Mouse (Mus musculus): Measurements from ENCODE around the gene Gm49510.
A peak's percentile ranks its signal among the peaks of the same experiment; 100 is the strongest.

The Gm49510 gene

GRCm38 (mm10) chr15:78899409-78899739 lies at the start of gene Gm49510:
Gm49510 (plus strand) TSS chr15:78899667.
- no peak for DNase-seq (ENCODE audit: low spot score in 2 of 2)

DNA sequence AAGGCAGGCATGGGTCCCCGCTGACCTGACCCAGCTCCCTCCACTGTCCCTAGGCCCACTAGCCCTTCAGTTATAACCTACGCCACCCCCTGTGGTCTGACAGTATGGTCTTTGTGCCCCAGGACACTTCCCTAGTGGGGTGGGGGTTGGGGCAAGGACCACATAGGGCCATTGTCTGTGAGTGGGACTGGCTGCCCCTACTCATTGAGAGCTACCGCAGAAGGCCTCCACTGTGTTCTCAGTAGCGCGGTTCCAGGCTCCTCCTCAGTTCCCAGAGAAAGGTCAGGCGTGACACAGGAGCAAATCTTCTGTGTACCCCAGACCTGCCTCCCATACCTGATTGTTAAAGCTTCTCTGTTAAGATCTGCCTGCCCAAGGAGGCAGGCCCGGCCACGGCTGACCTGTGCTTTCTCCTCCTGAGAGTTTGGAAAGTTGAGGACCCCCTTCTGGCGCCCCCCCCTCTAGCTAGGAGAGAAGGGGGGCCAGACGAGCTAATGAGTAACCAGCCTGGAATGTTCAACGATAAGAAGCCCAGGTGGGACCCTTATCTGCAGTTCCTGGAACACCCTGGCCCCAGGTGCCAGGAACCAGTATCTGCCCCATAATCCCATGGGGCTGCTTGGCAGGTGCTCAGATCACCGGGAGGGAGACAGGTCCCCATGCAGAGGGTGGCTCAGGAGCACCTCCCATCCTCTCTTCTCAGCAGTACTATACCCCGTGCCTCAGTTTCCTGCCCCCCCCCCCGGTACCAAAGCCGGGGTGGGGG lies 49.2 kb upstream of the Gm49510 start:
- DNase-seq (ENCODE audit: low spot score in 2 of 2), result no peak

DNA sequence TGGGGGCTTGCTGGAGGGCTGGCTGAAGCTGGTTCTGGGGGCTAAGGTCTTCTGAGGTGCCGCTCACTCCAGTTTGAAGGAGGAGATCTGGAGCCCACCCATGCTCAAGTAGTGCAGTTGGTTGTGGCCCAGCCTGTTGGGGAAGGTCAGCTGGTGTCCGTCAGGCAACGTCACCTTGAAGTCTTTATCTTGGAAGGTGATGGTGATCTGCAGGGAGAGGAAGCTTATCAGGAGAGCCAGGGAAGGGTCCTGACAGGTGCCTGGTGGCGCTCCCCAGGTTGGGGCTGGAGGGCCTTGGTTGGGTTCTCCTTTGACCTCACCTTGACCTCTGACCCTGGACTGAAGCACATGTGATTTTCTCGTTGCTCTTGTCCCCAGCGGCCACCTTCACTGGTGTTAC lies 48.5 kb upstream of the Gm49510 start:
- no peak for DNase-seq (ENCODE audit: low spot score in 2 of 2)

- DNase-seq (ENCODE audit: low spot score in 2 of 2), result peak; percentile 83 to 88
Measured at GRCm38 (mm10) chr15:78851505-78852153, 47.8 kb upstream of the Gm49510 start.

GRCm38 (mm10) chr15:78855303-78855965 lies 44.0 kb upstream of the Gm49510 start, which contains the start of gene Lgals2:
Lgals2 (minus strand) TSS chr15:78855529.
- DNase-seq (ENCODE audit: low spot score in 2 of 2), result no peak

DNA sequence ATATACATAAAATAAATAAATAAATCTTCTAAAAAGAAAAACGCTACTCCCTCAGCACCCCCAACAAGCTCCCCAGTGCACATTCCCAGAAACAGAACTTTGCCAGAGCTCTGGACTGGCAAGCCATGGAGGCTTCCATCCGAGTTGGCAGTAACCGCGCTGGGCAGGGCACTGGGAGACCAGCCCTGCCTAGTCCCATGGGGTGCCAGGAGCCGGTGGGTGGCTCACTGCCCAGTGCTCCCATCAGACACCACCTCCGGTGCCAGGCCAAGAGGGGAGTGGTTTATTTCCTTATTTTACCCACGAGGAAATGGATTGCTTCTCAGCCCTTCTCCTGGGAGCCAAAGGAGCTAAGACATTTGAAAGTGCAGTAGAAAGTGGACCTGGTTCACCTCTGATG lies 42.5 kb upstream of the Gm49510 start:
- DNase-seq (ENCODE audit: low spot score in 2 of 2), result no peak

DNA sequence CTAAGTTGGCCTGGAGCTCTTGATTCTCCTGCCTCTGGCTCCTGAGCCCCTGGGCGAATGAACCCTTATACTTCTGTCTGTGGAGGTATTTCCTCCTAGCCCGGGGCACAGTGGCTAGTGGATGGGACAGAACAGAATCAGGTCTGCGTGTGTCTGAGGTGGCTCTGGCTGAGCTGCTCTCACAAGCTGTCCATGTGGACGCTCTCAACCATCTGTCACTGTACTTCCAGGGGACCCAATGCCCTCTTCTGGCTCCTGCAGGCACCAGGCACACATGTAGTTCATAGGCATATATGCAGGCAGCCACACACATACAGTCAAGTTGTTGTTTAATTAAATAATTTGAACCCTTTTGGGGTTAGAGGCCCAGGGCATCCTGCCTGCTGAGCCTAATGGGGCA lies 40.2 kb upstream of the Gm49510 start:
- DNase-seq (ENCODE audit: low spot score in 2 of 2), result no peak

DNA sequence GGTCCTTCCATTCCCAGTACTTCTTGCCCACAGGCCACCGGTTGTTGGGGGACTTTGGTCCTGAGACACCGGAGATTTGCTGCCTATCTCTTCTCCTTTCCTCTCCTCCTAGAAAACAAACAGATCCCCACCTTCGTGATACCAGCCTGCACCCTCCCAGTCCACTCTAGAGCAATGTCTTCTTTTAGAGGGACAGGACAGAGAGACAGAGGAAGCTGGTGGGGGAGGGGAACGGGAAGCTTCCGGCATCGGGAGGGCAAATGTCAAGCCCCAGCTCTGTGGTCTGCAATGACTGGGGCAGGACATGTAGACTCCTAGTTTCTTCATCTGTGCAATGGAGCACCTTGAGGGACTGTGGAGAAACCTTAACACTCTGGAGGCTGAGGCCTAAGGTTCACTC lies 39.8 kb upstream of the Gm49510 start:
- DNase-seq (ENCODE audit: low spot score in 2 of 2), result no peak

DNA sequence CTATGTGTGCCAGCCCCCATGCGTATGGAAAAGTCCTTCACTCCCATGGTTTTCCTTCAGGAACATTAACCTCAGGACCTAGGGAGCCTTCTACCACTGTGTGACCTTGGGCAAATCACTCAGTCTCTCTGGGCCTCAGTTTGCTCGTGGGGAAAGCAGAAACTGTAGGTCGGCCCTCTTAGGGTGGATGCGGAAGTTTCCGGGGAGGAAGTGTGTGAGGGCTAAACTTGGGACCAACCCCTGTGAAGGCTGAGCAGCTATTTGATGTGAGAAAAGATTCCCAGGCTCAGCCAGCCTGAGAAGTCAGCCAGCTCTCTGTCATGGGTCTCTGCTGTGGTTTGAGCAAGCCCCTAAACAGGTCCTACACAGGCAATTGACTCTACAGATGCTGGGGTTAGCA lies 37.2 kb upstream of the Gm49510 start:
- DNase-seq (ENCODE audit: low spot score in 2 of 2), result no peak

GRCm38 (mm10) chr15:78863154-78863553 lies 36.3 kb upstream of the Gm49510 start:
- DNase-seq (ENCODE audit: low spot score in 2 of 2), result no peak

DNA sequence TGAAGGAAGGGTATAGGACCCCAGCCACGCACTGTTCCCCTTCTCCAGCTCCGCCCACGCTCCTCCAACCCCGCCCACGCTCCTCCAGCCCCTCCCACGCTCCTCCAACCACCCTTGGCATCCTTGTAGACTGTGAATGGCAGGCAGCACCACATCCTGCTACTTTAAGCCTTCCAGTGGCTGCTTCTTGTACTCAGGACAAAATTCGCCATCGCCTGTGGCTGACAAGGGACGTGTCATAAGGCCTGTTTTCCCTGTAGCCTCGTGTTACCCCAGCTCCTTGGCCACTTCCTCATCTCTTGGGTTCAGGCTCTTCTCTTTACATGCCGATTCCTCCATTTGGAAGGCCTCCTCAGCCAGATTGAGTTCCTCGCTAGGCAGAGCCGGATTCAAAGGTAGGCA lies 35.6 kb upstream of the Gm49510 start:
- DNase-seq (ENCODE audit: low spot score in 2 of 2), result no peak

- DNase-seq (ENCODE audit: low spot score in 2 of 2), result no peak
Measured at GRCm38 (mm10) chr15:78868398-78868797, 31.1 kb upstream of the Gm49510 start.

- DNase-seq (ENCODE audit: low spot score in 2 of 2), result no peak
Measured at GRCm38 (mm10) chr15:78868826-78869233, 30.6 kb upstream of the Gm49510 start.

GRCm38 (mm10) chr15:78869775-78870174 lies 29.7 kb upstream of the Gm49510 start:
- DNase-seq (ENCODE audit: low spot score in 2 of 2), result peak; percentile 40 to 56

GRCm38 (mm10) chr15:78872021-78872608 lies 27.4 kb upstream of the Gm49510 start:
- no peak for DNase-seq (ENCODE audit: low spot score in 2 of 2)

DNA sequence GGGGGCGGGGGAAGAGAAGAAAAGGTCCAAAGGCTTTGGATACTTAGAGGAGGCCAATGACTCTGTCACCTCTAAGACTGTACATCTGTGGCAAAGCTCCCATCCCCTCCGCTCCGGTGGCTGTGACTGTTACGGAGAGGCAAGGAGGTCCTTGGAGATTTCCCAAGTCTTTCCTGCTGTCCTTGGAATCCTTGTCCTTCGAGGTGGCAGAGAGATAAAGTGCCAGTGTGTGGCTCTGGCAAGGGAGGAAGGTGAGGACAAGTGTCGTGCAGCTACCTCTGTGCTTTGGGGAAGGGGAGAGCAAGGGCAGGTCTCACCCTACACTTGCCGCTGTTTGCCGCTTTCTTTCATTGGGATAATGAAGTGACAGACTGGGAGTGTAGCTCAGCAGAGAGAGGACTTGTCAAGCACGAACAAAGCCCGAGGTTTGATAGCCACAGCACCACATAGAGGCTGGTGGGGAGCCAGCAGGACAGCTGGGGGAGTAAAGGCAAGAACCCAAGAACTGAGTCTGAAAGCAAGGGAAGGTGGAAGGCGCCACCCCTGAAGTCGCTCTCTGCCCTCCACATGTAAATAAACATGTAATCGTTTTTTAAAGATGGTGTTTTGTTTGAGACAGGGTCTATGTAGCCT lies 25.5 kb upstream of the Gm49510 start:
- no peak for DNase-seq (ENCODE audit: low spot score in 2 of 2)

DNA sequence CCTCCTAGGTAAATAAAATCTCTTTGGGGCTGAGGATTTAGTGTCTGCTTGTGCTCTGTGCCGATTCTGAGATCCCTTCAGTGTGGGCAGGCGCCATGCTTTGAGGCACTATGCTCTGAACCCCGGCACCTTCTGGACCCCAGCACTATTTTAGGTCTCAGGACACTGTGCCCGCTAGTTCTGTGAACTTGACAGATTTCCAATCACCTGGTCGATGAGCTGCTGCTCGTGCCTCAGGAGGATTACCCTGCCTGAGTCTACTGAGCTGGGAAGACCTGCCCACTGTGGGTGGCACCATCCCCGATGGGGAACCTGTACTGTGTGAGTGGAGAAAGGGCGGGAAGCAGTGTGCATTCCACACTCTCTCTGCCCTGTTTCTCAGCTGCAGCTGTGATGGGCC lies 24.5 kb upstream of the Gm49510 start:
- DNase-seq (ENCODE audit: low spot score in 2 of 2), result no peak

DNA sequence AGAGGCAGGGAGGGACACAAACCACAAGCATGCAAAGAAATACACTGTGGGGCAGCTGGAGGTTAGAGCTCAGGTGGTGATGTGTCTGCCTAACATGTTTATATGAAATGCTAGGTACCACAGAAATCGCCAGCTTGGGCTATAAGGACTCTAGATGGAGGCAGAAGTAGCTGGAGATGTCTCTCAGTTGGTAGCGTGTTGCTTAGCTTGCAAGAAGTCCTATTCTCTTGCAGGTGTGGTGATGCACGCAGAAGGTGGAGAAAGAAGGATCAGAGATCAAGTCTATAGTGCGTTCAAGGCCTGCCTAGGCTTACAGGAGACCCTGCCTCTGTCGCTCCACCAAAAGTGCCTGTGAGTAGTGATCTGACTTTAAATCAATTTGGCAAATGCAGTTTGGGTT lies 23.9 kb upstream of the Gm49510 start:
- no peak for DNase-seq (ENCODE audit: low spot score in 2 of 2)

DNA sequence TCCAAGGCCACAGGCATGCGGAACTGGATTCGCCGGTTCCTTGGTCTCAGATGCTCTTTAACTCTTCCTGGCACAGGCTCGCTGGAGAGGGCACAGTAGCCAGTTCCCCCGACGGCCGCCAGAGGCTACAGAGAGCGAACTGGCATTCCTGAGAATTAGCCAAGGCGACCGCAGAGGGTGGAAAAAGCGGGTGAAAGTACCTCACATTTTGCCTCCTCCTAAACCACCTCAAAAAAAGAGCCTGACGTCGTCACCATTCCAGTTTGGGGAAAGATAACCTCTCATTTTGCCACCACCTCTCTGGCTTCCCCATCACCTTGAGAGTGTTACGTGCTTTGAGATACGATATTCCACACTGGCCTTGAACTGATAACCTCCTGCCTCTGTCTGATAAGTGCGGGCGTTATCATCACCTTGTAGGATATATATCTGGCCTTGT lies 23.2 kb upstream of the Gm49510 start:
- DNase-seq (ENCODE audit: low spot score in 2 of 2), result peak; percentile 37 to 48

- peak; percentile 96 for DNase-seq (ENCODE audit: low spot score in 2 of 2)
Measured at GRCm38 (mm10) chr15:78876991-78877809, 22.3 kb upstream of the Gm49510 start, which contains the start of gene Gga1. Gga1 (plus strand) TSS chr15:78877190.

DNA sequence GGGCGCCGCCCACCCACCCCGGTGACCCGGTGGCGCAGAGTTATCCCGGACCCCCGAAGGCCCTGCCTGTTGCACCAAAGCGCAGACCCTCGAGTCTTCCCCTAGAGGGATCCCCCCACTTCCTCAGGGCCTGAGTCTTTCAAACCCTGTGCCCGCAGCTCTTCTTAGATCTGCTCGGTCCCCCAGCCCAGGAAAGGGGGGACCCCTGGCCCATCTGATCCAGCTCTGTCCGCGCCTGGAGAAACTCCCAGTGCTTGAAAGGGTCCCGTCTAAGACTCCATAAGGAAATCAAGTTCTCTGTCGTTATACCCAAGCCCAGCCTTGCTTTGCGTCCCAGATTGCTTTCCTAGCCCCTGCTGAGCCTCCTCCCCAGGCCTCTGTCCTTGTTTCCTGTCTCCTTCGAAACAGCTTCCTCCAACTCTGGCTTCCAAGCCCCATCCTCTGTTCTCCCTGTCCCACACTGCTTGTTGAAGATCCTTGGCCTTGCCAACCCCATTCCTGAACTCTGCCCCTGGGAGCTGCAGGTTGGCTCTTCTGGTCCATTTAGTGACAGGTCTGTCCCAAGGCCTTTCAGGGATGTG lies 21.6 kb upstream of the Gm49510 start:
- DNase-seq (ENCODE audit: low spot score in 2 of 2), result no peak

All from natural killer cell, adult 2 months (primary cell).